Mouse (Mus musculus) embryonic facial prominence, embryonic 15.5 days (tissue): ENCODE measurements at regions not wholly inside any gene's neighbourhood (a gene's known extent, or its start where the extent isn't known, plus 50 kb on each side); places are given as distances from the start of the nearest gene placed in this dataset. TPM values are rescaled to one million over a fixed set of nuclear protein-coding genes. Genes with fewer than 3 reads are reported as not detected.

Source experiments
- ATAC-seq: fragments of 200-750 bp; cut with Nextera tagmentation; 2 replicates; pipeline ENCODE4 v1.8.0; 2017; ENCODE audit warnings: low read depth, moderate TSS enrichment; ENCODE audit not compliant: insufficient number of reproducible peaks, low FRiP score, low TSS enrichment
- H3K27ac ChIP-seq: fragments of 300-500 bp; sonication (generic); replicated peaks from 2 replicates; pipeline ENCODE4 v1.5.1; 2015; ENCODE audit warnings: mild to moderate bottlenecking, inconsistent platforms
- H3K27me3 ChIP-seq: fragments of 300-500 bp; sonication (generic); 2 replicates; pipeline ENCODE4 v1.6.1; 2015; ENCODE audit warnings: inconsistent platforms
- H3K36me3 ChIP-seq: fragments of 300-500 bp; sonication (generic); 2 replicates; pipeline ENCODE4 v1.6.1; 2015; ENCODE audit warnings: mild to moderate bottlenecking, inconsistent platforms
- H3K4me1 ChIP-seq: fragments of 300-500 bp; sonication (generic); 2 replicates; pipeline ENCODE4 v1.6.1; 2015; ENCODE audit warnings: inconsistent platforms
- H3K4me2 ChIP-seq: fragments of 300-500 bp; sonication (generic); replicated peaks from 2 replicates; pipeline ENCODE4 v1.6.1; 2015; ENCODE audit warnings: mild to moderate bottlenecking, inconsistent platforms
- H3K4me3 ChIP-seq: fragments of 300-500 bp; sonication (generic); replicated peaks from 2 replicates; pipeline ENCODE4 v1.5.1; 2015; ENCODE audit warnings: mild to moderate bottlenecking, inconsistent platforms
- H3K9ac ChIP-seq: fragments of 300-500 bp; sonication (generic); 2 replicates; pipeline ENCODE4 v1.6.1; 2015; ENCODE audit warnings: inconsistent platforms
- H3K9me3 ChIP-seq: fragments of 300-500 bp; sonication (generic); replicated peaks from 2 replicates; pipeline ENCODE4 v1.6.1; 2016; ENCODE audit warnings: inconsistent platforms
- WGBS: fragments of 180-500 bp; shearing (Covaris S2); methylation state at CpG from one replicate; pipeline ENCODE4 v1.1.7; 2015; 5-methylcytosine and 5-hydroxymethylcytosine counted together
- microRNA-seq: library from miRNA; unstranded; fragments of <30 nt; microRNA quantifications from one replicate; pipeline ENCODE4, GENCODE M21; 2016; ENCODE audit warnings: borderline number of aligned reads

DNA sequence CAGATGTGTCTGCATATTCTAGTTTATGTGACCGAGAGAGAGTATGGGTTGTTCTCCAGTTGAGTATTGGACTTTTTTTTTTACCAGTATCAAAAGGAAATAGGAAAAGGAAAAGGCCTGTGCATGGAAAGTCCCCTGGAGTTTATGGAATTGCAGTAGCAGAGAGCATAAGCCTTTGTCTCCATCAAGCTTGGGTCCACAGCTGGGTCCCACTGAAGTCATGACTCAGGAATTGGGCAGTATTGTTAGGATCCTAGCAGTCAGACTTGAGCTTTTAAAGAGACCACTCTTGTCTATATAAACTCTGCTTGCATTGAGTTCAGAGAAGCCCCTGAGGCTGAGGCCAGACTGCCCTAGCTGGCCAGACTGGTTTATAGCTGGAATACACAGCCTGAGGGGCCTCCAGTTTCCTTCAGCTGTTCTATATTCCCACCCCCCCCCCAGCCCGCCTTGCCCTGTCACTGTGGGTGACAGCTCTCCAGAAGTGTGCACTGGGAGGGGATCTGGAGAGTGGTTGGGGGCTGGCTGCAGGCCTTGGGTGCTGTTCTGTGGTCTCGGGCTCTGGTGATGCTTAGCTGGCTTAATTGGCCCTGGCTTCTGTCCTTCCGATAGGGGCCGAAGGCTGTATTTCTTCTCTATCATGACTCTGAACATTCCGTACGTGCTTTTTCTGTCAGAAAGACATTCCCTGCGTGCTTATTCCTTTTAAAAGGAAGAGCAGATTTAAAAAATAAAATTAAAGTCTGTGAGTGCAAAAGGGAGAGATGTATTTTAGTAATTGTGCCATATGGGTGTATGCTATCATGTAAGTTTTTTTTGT, 1130.8 kb upstream of the A1bg start:
- no peak overlapping the region for H3K4me2 ChIP-seq
- 57% methylated on average over 8 of the region's 8 CpGs for WGBS
- H3K36me3 ChIP-seq = no peaks in the 10 kb centered on the region
- H3K27ac ChIP-seq = no peak overlapping the region
- no peaks in the 10 kb centered on the region for H3K9me3 ChIP-seq
- peaks cover 18% of the 10 kb centered on the region for H3K4me1 ChIP-seq
- peak; percentile 43; the same call in 1 of the 2 replicates for ATAC-seq
- H3K9ac ChIP-seq = no peak overlapping the region
- H3K27me3 ChIP-seq = no peaks in the 10 kb centered on the region
- no peak overlapping the region for H3K4me3 ChIP-seq

DNA sequence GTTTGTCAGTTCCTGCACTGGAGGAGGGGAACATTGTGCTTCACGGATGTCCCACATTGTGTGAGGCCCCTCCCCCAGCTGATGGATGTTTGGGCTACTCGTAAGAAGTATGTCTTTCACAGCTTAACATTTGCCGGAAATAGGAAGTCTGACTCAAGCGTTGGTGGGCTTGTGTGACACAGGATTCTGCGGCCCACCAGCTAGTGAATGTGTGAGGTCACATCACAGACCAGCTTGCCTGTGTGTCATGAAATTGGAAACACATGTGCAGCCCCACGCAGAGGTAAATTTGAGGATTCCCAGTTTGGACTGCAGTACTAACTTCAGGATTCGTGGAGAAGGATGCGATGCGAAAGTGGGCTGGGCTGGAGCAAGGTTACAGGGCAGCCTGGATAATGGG, 1126.6 kb upstream of the A1bg start:
- 23% methylated on average over 9 of the region's 9 CpGs for WGBS
- Histone ChIP-seq H3K4me3 (no peak overlapping the region), H3K4me2 (peak overlapping the region; percentile 19; the same call in 1 of the 2 replicates), H3K9me3 (no peaks in the 10 kb centered on the region), H3K27me3 (no peaks in the 10 kb centered on the region), H3K36me3 (no peaks in the 10 kb centered on the region), H3K27ac (no peak overlapping the region), H3K9ac (no peak overlapping the region), H3K4me1 (peaks cover 18% of the 10 kb centered on the region)
- no peak for ATAC-seq

DNA sequence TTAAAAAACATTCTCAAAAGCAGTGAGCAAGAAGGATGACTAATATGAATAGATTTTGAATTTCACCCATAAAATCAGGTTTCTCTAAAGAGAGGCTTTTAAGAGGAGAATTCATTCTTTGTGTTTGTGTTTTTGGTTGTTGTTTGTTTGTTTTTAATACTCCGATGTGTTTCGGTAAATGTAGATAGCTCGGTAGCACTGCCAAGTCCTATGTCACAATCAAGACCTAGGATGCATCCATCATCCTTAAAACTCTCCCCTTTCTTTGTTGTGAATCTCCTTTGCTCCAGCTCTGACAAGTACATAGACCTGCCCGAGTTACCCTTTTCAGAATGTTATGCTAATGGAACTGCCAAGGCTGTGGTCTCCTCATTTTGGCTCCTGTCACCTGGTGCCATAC, 1126.2 kb upstream of the A1bg start:
- no peaks in the 10 kb centered on the region for H3K36me3 ChIP-seq
- 68% methylated on average over 4 of the region's 4 CpGs for WGBS
- no peak overlapping the region for H3K9ac ChIP-seq
- H3K27ac ChIP-seq = no peak overlapping the region
- no peak overlapping the region for H3K4me3 ChIP-seq
- ATAC-seq = no peak
- no peaks in the 10 kb centered on the region for H3K27me3 ChIP-seq
- H3K9me3 ChIP-seq = no peaks in the 10 kb centered on the region
- H3K4me2 ChIP-seq = peak overlapping the region; percentile 19; the same call in 1 of the 2 replicates
- H3K4me1 ChIP-seq = peaks cover 18% of the 10 kb centered on the region

DNA sequence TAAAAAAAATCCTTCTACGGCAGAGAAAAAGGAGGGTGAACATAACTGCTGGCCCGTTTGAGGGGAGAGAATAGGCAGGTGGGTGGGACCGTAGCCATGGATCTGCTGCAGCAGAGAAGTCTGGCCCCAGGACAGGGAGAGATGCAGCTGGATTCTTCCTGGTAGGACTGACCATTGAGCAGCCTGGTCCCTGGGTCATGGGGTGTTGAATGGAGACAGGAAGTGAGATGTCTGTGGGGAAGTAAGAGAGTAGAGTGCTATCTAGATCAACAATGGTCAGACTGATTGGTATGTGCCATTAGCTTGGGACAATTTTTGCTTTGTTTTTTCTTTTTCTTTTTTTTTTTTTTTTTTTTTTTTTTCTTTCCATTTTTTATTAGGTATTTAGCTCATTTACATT, 1123.5 kb upstream of the A1bg start:
- Histone ChIP-seq H3K36me3 (no peaks in the 10 kb centered on the region), H3K9me3 (no peaks in the 10 kb centered on the region), H3K27me3 (no peaks in the 10 kb centered on the region), H3K9ac (no peak overlapping the region), H3K4me1 (peaks cover 12% of the 10 kb centered on the region; the same call in 1 of the 2 replicates), H3K4me2 (no peak overlapping the region), H3K4me3 (no peak overlapping the region), H3K27ac (no peak overlapping the region)
- WGBS = 73% methylated on average over 3 of the region's 3 CpGs
- ATAC-seq = no peak

DNA sequence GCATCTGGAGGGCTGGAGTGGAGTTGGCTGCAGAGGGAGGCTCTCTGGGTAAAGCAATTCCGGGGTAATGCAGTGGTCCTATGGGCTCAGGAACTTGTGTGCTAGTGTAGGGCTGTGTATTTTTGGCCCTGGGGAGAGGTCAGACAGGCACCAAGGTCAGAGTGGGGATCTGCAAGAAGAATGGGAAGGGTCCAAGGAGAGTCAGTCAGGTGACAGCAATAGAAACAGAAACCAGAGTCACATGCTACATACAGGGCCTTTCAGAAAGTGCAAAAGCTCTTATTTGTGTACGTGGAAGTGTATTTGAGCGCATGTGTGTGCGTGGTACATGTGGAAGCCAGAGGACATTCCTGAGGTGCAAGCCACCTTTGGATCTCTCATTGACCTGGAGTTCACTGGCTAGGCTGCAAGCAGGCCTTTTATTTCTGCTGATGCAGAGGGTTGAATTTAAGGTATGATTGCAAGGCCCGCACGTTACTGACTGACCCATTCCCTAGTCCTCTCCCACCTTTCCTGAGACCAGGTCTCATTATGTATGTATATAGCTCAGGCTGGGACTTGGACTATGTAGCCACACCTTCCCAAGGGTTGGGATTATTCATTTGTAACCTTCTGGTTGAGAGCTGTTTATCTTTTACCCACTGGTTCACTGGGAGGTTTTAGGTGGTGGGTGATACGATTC, 1122.0 kb upstream of the A1bg start:
- no peaks in the 10 kb centered on the region for H3K36me3 ChIP-seq
- H3K4me1 ChIP-seq = peaks cover 12% of the 10 kb centered on the region; the same call in 1 of the 2 replicates
- no peak overlapping the region for H3K9ac ChIP-seq
- no peak overlapping the region for H3K27ac ChIP-seq
- no peaks in the 10 kb centered on the region for H3K9me3 ChIP-seq
- no peaks in the 10 kb centered on the region for H3K27me3 ChIP-seq
- no peak for ATAC-seq
- no peak overlapping the region for H3K4me2 ChIP-seq
- no peak overlapping the region for H3K4me3 ChIP-seq
- 92% methylated on average over 7 of the region's 7 CpGs for WGBS

DNA sequence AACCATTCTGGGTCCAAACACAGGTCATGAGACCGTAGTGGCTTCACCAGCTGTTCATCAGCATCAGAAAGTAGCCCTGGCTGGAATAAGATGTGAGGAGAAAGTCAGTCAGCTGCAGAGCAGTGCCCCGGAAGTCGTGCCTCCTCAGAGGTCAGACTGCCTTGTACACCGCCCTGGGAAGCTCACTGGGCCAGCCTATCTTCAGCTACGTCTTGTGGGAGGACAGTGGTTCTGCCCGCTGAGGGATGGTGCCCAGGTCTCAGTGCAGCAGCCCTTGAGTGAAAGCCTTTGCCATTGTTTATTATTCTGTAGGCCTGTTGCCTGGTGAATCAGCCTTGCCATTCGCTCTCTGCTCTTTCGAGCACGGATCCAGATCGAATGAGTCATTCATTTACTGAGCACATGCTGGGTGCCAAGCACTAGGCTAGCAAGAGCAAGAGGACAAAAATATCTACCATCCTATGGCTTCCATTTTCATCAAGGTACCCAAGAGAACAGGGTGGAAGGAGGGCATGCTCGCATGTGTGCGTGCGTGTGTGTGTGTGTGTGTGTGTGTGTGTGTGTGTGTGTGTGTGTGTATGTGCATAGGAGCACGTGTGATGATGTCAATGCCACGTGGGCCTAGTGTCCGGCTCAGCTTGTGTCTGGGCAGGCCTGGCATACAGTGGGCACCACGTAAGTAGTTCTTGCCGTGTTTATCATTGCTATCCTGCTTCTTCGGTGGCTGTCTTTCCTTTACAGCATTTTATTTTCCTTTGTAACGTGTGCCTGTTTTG, 1121.0 kb upstream of the A1bg start:
- no peak for ATAC-seq
- H3K9me3 ChIP-seq = no peaks in the 10 kb centered on the region
- no peak overlapping the region for H3K4me3 ChIP-seq
- H3K4me1 ChIP-seq = 0 out of 2 replicates have a peak, but pooled peaks cover 4% of the 10 kb centered on the region
- H3K9ac ChIP-seq = no peak overlapping the region
- H3K27me3 ChIP-seq = no peaks in the 10 kb centered on the region
- H3K4me2 ChIP-seq = no peak overlapping the region
- WGBS = 80% methylated on average over 20 of the region's 20 CpGs
- H3K36me3 ChIP-seq = no peaks in the 10 kb centered on the region
- H3K27ac ChIP-seq = no peak overlapping the region

DNA sequence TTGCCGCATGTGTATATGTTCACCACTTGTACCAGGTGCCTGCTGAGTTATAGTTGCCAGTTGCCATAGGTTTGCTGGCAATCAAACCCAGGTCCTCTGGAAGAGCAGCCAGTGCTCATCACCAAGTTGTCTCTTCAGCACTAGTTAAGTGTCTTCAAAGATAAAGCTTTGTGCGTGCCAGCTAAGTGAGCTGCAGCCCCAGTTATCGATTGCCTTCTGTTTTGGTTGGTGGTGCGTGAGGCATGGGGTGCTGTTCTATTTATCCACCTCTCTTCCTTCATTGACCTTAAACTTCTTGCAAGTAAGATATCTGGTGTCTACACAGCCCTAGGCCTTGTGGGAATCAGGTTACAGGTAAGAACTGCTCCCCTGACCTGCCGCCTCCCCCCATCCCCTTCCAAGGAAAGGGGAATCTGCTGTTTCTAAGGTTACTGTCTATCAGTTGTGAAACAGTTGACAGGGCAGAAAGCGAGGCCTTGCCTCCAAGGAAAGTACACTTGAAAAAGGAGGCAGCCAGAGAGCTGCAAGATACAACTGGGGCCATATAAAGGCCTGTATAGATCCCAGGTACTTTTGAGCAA, 1120.2 kb upstream of the A1bg start:
- H3K9ac ChIP-seq = no peak overlapping the region
- no peaks in the 10 kb centered on the region for H3K36me3 ChIP-seq
- H3K4me2 ChIP-seq = no peak overlapping the region
- H3K27me3 ChIP-seq = no peaks in the 10 kb centered on the region
- 68% methylated on average over 6 of the region's 6 CpGs for WGBS
- no peak overlapping the region for H3K27ac ChIP-seq
- H3K4me1 ChIP-seq = peaks cover 8% of the 10 kb centered on the region; the same call in 1 of the 2 replicates
- H3K9me3 ChIP-seq = no peaks in the 10 kb centered on the region
- ATAC-seq = no peak
- H3K4me3 ChIP-seq = no peak overlapping the region

Small RNA genes lying in the stretch of these regions (microRNA-seq; reads per million reads assigned to microRNA genes)
- not detected for gene Gm24810
